Mouse (Mus musculus) liver, postnatal 0 days (tissue): ENCODE results near the gene Mpp5. TPM values are rescaled to one million over a fixed set of nuclear protein-coding genes. Genes with fewer than 3 reads are reported as not detected.
A peak's percentile ranks its signal among the peaks of the same experiment; 100 is the strongest.

Source experiments
- ATAC-seq: fragments of 200-750 bp; cut with Nextera tagmentation; 2 replicates; pipeline ENCODE4 v1.8.0; 2017; ENCODE audit warnings: mild to moderate bottlenecking, moderate library complexity
- DNase-seq: peaks from one replicate; pipeline ENCODE4 v3.0.0-alpha.2; 2016
- H3K27ac ChIP-seq: fragments of 300-500 bp; sonication (generic); 2 replicates; pipeline ENCODE4 v1.5.1; 2014; ENCODE audit warnings: antibody characterized with exemption, moderate library complexity, mild to moderate bottlenecking, low read depth
- H3K27me3 ChIP-seq: fragments of 300-500 bp; sonication (generic); 2 replicates; pipeline ENCODE4 v1.6.1; 2014; ENCODE audit warnings: low read length, control low read depth, mixed read lengths; ENCODE audit not compliant: insufficient read depth
- H3K36me3 ChIP-seq: fragments of 300-500 bp; sonication (generic); replicated peaks from 2 replicates; pipeline ENCODE4 v1.6.1; 2014; ENCODE audit warnings: mild to moderate bottlenecking, control low read depth, low read length, moderate library complexity, mixed read lengths; ENCODE audit not compliant: insufficient read depth
- H3K4me1 ChIP-seq: fragments of 300-500 bp; sonication (generic); 2 replicates; pipeline ENCODE4 v1.6.1; 2014; ENCODE audit warnings: antibody characterized with exemption, mild to moderate bottlenecking, control low read depth; ENCODE audit not compliant: insufficient read depth
- H3K4me2 ChIP-seq: fragments of 300-500 bp; sonication (generic); 2 replicates; pipeline ENCODE4 v1.6.1; 2014; ENCODE audit warnings: low read depth, mild to moderate bottlenecking, low read length, moderate library complexity, mixed read lengths
- H3K4me3 ChIP-seq: fragments of 300-500 bp; sonication (generic); 2 replicates; pipeline ENCODE4 v1.5.1; 2014; ENCODE audit warnings: low read depth, low read length
- H3K9ac ChIP-seq: fragments of 300-500 bp; sonication (generic); replicated peaks from 2 replicates; pipeline ENCODE4 v1.6.1; 2014; ENCODE audit warnings: mild to moderate bottlenecking, moderate library complexity
- H3K9me3 ChIP-seq: fragments of 300-500 bp; sonication (generic); 2 replicates; pipeline ENCODE4 v1.6.1; 2016; ENCODE audit warnings: mild to moderate bottlenecking, control low read depth, low read length, mixed read lengths
- CTCF ChIP-seq: sonication (generic); IDR thresholded peaks from 2 replicates; pipeline ENCODE4 v1.5.1; 2016; ENCODE audit warnings: antibody characterized with exemption, low read depth
- EP300 ChIP-seq: IDR thresholded peaks from 2 replicates; pipeline ENCODE4 v1.6.1; 2016; ENCODE audit warnings: antibody characterized with exemption, low read depth, mild to moderate bottlenecking
- WGBS: fragments of 180-500 bp; shearing (Covaris S2); extraction: QIAGEN DNeasy Blood & Tissue Kit; methylation state at CpG from one replicate; pipeline ENCODE4 v1.1.7; 2014; ENCODE audit not compliant: insufficient replicate concordance; 5-methylcytosine and 5-hydroxymethylcytosine counted together
- polyA plus RNA-seq: library from polyadenylated mRNA; unstranded; fragments of >200 nt; fragmentation: Nextera tagmentation; extraction: Ambion mirVana; gene quantifications from 2 replicates; pipeline ENCODE4 v1.2.1, GENCODE M21; 2015

Gene Mpp5
- polyA plus RNA-seq, 1 experiment from 2014 or later, result 7.0 TPM

GRCm38 (mm10) chr12:78861496-78862253 is 113.0 kb downstream of the Mpp5 start, which contains the start of the genes Atp6v1d and Eif2s1:
Gene Atp6v1d, minus strand, starts transcription at chr12:78861638.
Gene Eif2s1, plus strand, starts transcription at chr12:78861819.
- under 1% methylated on average over 54 of the region's 55 CpGs for WGBS
- DNase-seq (peak; percentile 99), ATAC-seq (peak; percentile 99)
- H3K9me3 ChIP-seq, result no peaks in the 10 kb centered on the region
- H3K4me2 ChIP-seq, result peak within 1 kb of the TSS; percentile 89
- no peaks in the 10 kb centered on the region for H3K27me3 ChIP-seq
- TF ChIP-seq EP300 (peak; percentile 74), CTCF (peak; percentile 96)
- H3K4me3 ChIP-seq, result peak within 1 kb of the TSS; percentile 95
- peak within 1 kb of the TSS; percentile 91 for H3K27ac ChIP-seq
- 0 out of 2 replicates have a peak, but pooled peaks cover 6% of the 10 kb centered on the region for H3K36me3 ChIP-seq
- H3K9ac ChIP-seq, result peak within 1 kb of the TSS; percentile 91
- H3K4me1 ChIP-seq, result peaks cover 25% of the 10 kb centered on the region

DNA sequence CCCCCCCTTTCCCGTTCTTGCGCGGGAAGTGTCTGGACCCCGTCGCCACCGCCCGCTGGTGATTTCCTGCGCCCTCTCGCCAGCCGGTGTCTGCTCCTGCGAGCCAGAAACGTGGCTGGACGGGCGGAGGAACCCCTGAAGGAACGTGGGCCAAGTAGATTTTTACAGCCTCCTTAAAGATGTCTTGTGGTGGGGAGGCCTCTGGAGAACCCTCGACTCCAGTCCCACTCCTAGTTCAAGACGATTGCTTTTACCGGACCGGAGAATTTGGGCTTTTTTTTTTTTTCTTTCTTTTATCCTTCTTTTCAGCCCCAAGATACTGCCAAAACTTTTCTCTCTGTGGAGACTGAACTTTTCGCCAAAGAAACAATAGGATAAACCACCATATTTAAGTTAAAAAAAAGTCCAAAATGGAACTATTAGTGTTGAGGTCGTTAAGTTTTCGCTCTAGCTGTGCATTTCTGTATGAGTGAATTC is 113.6 kb downstream of the Mpp5 start:
- Histone ChIP-seq H3K36me3 (peaks cover 7% of the 10 kb centered on the region), H3K27me3 (no peaks in the 10 kb centered on the region), H3K9ac (peak overlapping the region; percentile 91), H3K4me2 (peak overlapping the region; percentile 89), H3K4me1 (peaks cover 25% of the 10 kb centered on the region), H3K4me3 (peak overlapping the region; percentile 95), H3K27ac (peak overlapping the region; percentile 91), H3K9me3 (no peaks in the 10 kb centered on the region)
- DNase-seq (no peak), ATAC-seq (peak; percentile 36)
- under 1% methylated on average over 22 of the region's 22 CpGs for WGBS
- TF ChIP-seq CTCF (no peak), EP300 (no peak)

DNA sequence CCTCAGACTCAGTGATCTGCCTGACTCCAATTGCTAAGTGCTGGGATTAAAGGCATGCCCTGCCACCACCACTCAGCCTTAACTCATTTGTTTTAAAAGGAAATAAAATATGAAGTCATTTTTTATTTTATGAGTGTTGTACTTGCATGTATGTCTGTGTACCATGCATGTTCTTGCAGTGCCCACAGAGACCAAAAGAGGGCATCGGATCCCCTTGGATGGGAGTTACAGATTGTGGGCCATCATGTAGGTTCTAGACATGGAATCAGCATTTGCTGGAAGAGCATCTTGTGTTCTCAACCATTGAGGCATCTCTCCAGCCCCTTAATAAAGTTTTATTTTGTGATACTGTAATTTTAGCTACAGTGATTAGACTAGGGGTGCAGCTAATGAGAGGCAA is 116.7 kb downstream of the Mpp5 start:
- ATAC-seq (no peak), DNase-seq (peak; percentile 59)
- H3K27me3 ChIP-seq, result no peaks in the 10 kb centered on the region
- no peaks in the 10 kb centered on the region for H3K9me3 ChIP-seq
- no peak overlapping the region for H3K27ac ChIP-seq
- peaks cover 31% of the 10 kb centered on the region for H3K36me3 ChIP-seq
- H3K4me2 ChIP-seq, result no peak overlapping the region
- WGBS, result 89% methylated on average over 1 of the region's 1 CpGs
- peaks cover 15% of the 10 kb centered on the region for H3K4me1 ChIP-seq
- peak; percentile 74 for TF ChIP-seq CTCF
- TF ChIP-seq EP300, result no peak
- H3K9ac ChIP-seq, result no peak overlapping the region
- H3K4me3 ChIP-seq, result no peak overlapping the region

- H3K4me1 ChIP-seq, result peaks cover 9% of the 10 kb centered on the region
- no peak overlapping the region for H3K4me2 ChIP-seq
- H3K4me3 ChIP-seq, result no peak overlapping the region
- TF ChIP-seq CTCF (no peak), EP300 (no peak)
- no peak for DNase-seq
- 75% methylated on average over 1 of the region's 1 CpGs for WGBS
- H3K36me3 ChIP-seq, result peaks cover 41% of the 10 kb centered on the region
- peak overlapping the region; percentile 69 for H3K27ac ChIP-seq
- no peak overlapping the region for H3K9ac ChIP-seq
- no peaks in the 10 kb centered on the region for H3K27me3 ChIP-seq
- ATAC-seq, result peak; percentile 75
- H3K9me3 ChIP-seq, result no peaks in the 10 kb centered on the region
Observed at GRCm38 (mm10) chr12:78868115-78868514, 119.4 kb downstream of the Mpp5 start.

DNA sequence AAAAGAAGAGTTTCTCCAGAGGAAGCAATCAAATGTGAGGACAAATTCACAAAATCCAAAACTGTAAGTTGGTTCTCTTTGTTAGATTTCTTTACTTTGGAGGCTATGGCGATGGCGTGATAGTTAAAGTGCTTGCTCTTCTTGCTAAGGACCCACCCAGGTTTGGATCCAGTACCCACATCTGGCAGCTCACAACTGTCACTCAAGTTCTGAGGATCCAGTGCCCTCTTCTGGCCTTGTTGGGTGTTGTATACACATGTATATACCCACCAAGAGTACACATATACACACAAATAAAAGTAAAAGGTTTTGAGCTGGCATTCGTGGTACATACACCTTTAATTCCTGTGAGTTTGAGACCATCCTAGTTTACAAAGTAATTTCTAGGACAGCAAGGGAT is 125.9 kb downstream of the Mpp5 start:
- peaks cover 58% of the 10 kb centered on the region for H3K36me3 ChIP-seq
- no peaks in the 10 kb centered on the region for H3K27me3 ChIP-seq
- no peaks in the 10 kb centered on the region for H3K4me1 ChIP-seq
- H3K4me2 ChIP-seq, result no peak overlapping the region
- H3K27ac ChIP-seq, result no peak overlapping the region
- no peak overlapping the region for H3K4me3 ChIP-seq
- ATAC-seq (no peak), DNase-seq (no peak)
- WGBS, result 98% methylated on average over 3 of the region's 3 CpGs
- TF ChIP-seq CTCF (no peak), EP300 (no peak)
- no peaks in the 10 kb centered on the region for H3K9me3 ChIP-seq
- no peak overlapping the region for H3K9ac ChIP-seq

GRCm38 (mm10) chr12:78890062-78890461 is 141.4 kb downstream of the Mpp5 start:
- Histone ChIP-seq H3K4me1 (no peaks in the 10 kb centered on the region), H3K36me3 (peaks cover 63% of the 10 kb centered on the region), H3K27me3 (no peaks in the 10 kb centered on the region), H3K9me3 (no peaks in the 10 kb centered on the region), H3K4me2 (no peak overlapping the region), H3K27ac (no peak overlapping the region), H3K9ac (no peak overlapping the region), H3K4me3 (no peak overlapping the region)
- no peak for ATAC-seq
- TF ChIP-seq EP300 (no peak), CTCF (no peak)
- 41% methylated on average over 1 of the region's 1 CpGs for WGBS
- DNase-seq, result no peak

Other genes with a start within 250 kb of the Mpp5 start
- not detected in 2 replicates for gene Fam71d, start 57.4 kb upstream of the Mpp5 start, polyA plus RNA-seq
- 36.1 and 36.3 TPM in 2 replicates for gene Atp6v1d, start 112.7 kb downstream of the Mpp5 start, polyA plus RNA-seq
- 83.0 and 88.8 TPM in 2 replicates for gene Eif2s1, start 112.9 kb downstream of the Mpp5 start, polyA plus RNA-seq
- gene Plek2, start 158.1 kb downstream of the Mpp5 start, polyA plus RNA-seq, result 11.9 and 20.6 TPM in 2 replicates